Mouse (Mus musculus) mouse embryonic stem cell (cell line): ENCODE results near the gene Adck2.

Experiments used
- in situ Hi-C, 2 experiments: fragments of 300-500 bp; cut with MboI; formaldehyde crosslinking; loops; 1 replicate in 1 of 2; 3 replicates in 1 of 2; pipeline ENCODE4 v1.14.3; 2019 to 2020; ENCODE audit warnings: low sequenced_read_pairs in 2 of 2, low pct_unique_long_range_greater_than_20kb in 1 of 2, mixed read lengths in 1 of 2; ENCODE audit not compliant: unreplicated experiment in 1 of 2

Adck2 gene

GRCm38 (mm10) chr6:39604565-39604964 lies 30.9 kb downstream of the Adck2 start:
- in situ Hi-C loops, result no loop called here

GRCm38 (mm10) chr6:39606056-39606455 lies 32.4 kb downstream of the Adck2 start:
- in situ Hi-C loops, result no loop called here

GRCm38 (mm10) chr6:39606862-39607261 lies 33.2 kb downstream of the Adck2 start:
- in situ Hi-C loops, result no loop called here

GRCm38 (mm10) chr6:39607365-39607764 lies 33.7 kb downstream of the Adck2 start:
- in situ Hi-C loops, result no loop called here

GRCm38 (mm10) chr6:39610207-39610606 lies 36.5 kb downstream of the Adck2 start:
- in situ Hi-C loops, result no loop called here

GRCm38 (mm10) chr6:39611296-39611695 lies 37.6 kb downstream of the Adck2 start:
- in situ Hi-C loops, result no loop called here
